Comparison of ENCODE assay signal across 17 mouse cellular contexts in genomic region chr13:11905126-11905525, GRCm38 (mm10).
DNase-seq lines count a peak whose midpoint lies in the region; ATAC-seq lines count a peak whose summit lies in the region.
"Had no signal": no experiment of that assay in that cellular context is flagged by ENCODE, and none has a peak within 500 bp of the region (broad histone marks: within the 10 kb centered on the region; RNA-seq: fewer than 3 reads in every experiment).

No protein-coding gene starts in this region.

- no peak for DNase-seq in frontal cortex, adult 2 months (ENCODE audit: extremely low spot score in 1 of 2, low spot score in 1 of 2)
- DNase-seq in 3T3-L1 (ENCODE audit: low read depth, low spot score) = peak; percentile 88
- DNase-seq in Muller cell, postnatal 12 days (ENCODE audit: inconsistent ontology term) = peak; percentile 26
- no peak for DNase-seq in kidney, adult 11 months
- DNase-seq: cerebellum, adult 2 months; cerebellum, postnatal 10 days; gastrocnemius, postnatal 10 days; heart, adult 2 months; heart, postnatal 36 days; kidney, adult 8-10 months had no signal

- no peak overlapping the region for H3K9ac ChIP-seq in forebrain, embryonic 13.5 days
- H3K9ac ChIP-seq: heart, embryonic 12.5 days; hindbrain, embryonic 15.5 days had no signal

- no peaks in the 10 kb centered on the region for H3K36me3 ChIP-seq in forebrain, embryonic 13.5 days (ENCODE audit: poor library complexity, severe bottlenecking)
- H3K36me3 ChIP-seq: embryonic facial prominence, embryonic 10.5 days; heart, embryonic 12.5 days; hindbrain, embryonic 15.5 days had no signal

- no peak overlapping the region for H3K27ac ChIP-seq in forebrain, embryonic 13.5 days
- H3K27ac ChIP-seq: embryonic facial prominence, embryonic 10.5 days; heart, adult 2 months; hindbrain, embryonic 15.5 days had no signal

- ATAC-seq in frontal cortex, adult (ENCODE audit: low TSS enrichment) = peak; percentile 38; the same call in 1 of the 2 replicates
- no peak for ATAC-seq in forebrain, embryonic 13.5 days
- ATAC-seq: forebrain, embryonic 14.5 days; intestine, embryonic 16.5 days had no signal

- no peaks in the 10 kb centered on the region for H3K27me3 ChIP-seq in forebrain, embryonic 13.5 days
- H3K27me3 ChIP-seq: heart, embryonic 12.5 days; hindbrain, embryonic 15.5 days had no signal

- no peak overlapping the region for H3K4me2 ChIP-seq in forebrain, embryonic 13.5 days
- H3K4me2 ChIP-seq: heart, embryonic 12.5 days; hindbrain, embryonic 15.5 days had no signal

- H3K9me3 ChIP-seq in forebrain, embryonic 13.5 days (replicated peaks) = no peaks in the 10 kb centered on the region
- H3K9me3 ChIP-seq: embryonic facial prominence, embryonic 10.5 days; heart, embryonic 12.5 days; hindbrain, embryonic 15.5 days had no signal

- peaks cover 7% of the 10 kb centered on the region; the same call in 1 of the 2 replicates for H3K4me1 ChIP-seq in forebrain, embryonic 13.5 days
- H3K4me1 ChIP-seq: embryonic facial prominence, embryonic 10.5 days had no signal

- 77% methylated on average over 2 of the region's 2 CpGs for WGBS in forebrain, embryonic 13.5 days

- H3K4me3 ChIP-seq in forebrain, embryonic 13.5 days = no peak overlapping the region
- H3K4me3 ChIP-seq: embryonic facial prominence, embryonic 10.5 days; heart, adult 2 months; heart, embryonic 12.5 days; hindbrain, embryonic 15.5 days had no signal

Comparison
In these comparisons a context has a peak if more than half of its experiments do, and no peak if none do; other contexts are left out.
1. DNase-seq: peak in 3T3-L1 (single experiment) and Muller cell, postnatal 12 days (single experiment); none in frontal cortex, adult 2 months (0 of 2) and kidney, adult 11 months (single experiment).